Mouse (Mus musculus) intestine, postnatal 0 days (tissue): Measurements from ENCODE around the gene Chchd6. TPM values are rescaled to one million over a fixed set of nuclear protein-coding genes. Genes with fewer than 3 reads are reported as not detected.
A peak's percentile ranks its signal among the peaks of the same experiment; 100 is the strongest.

ENCODE experiments used
- ATAC-seq: fragments of 200-750 bp; cut with Nextera tagmentation; 2 replicates; pipeline ENCODE4 v1.8.0; 2017; ENCODE audit warnings: mild to moderate bottlenecking, moderate TSS enrichment, moderate library complexity
- H3K27ac ChIP-seq: fragments of 300-500 bp; sonication (generic); 2 replicates; pipeline ENCODE4 v1.5.1; 2014; ENCODE audit warnings: mild to moderate bottlenecking, low read depth, low read length, moderate library complexity
- H3K27me3 ChIP-seq: fragments of 300-500 bp; sonication (generic); replicated peaks from 2 replicates; pipeline ENCODE4 v1.6.1; 2014; ENCODE audit warnings: low read length, mixed read lengths; ENCODE audit not compliant: control insufficient read depth, insufficient read depth
- H3K36me3 ChIP-seq: fragments of 300-500 bp; sonication (generic); 2 replicates; pipeline ENCODE4 v1.6.1; 2014; ENCODE audit warnings: mild to moderate bottlenecking, moderate library complexity; ENCODE audit not compliant: control insufficient read depth, insufficient read depth
- H3K4me1 ChIP-seq: fragments of 300-500 bp; sonication (generic); replicated peaks from 2 replicates; pipeline ENCODE4 v1.6.1; 2014; ENCODE audit warnings: antibody characterized with exemption, low read length, mixed read lengths; ENCODE audit not compliant: control insufficient read depth, insufficient read depth
- H3K4me2 ChIP-seq: fragments of 300-500 bp; sonication (generic); replicated peaks from 2 replicates; pipeline ENCODE4 v1.6.1; 2014; ENCODE audit warnings: low read depth, mild to moderate bottlenecking, moderate library complexity
- H3K4me3 ChIP-seq: fragments of 300-500 bp; sonication (generic); 2 replicates; pipeline ENCODE4 v1.5.1; 2014; ENCODE audit warnings: low read depth, low read length
- H3K9ac ChIP-seq: fragments of 300-500 bp; sonication (generic); 2 replicates; pipeline ENCODE4 v1.6.1; 2014; ENCODE audit warnings: mild to moderate bottlenecking, low read depth, low read length
- H3K9me3 ChIP-seq: fragments of 300-500 bp; sonication (generic); 2 replicates; pipeline ENCODE4 v1.6.1; 2016; ENCODE audit warnings: mixed run types; ENCODE audit not compliant: control insufficient read depth
- CTCF ChIP-seq: sonication (generic); IDR thresholded peaks from 2 replicates; pipeline ENCODE4 v1.5.1; 2016; ENCODE audit warnings: low read depth, mild to moderate bottlenecking, control low read depth, antibody characterized with exemption, moderate library complexity
- WGBS: fragments of 180-500 bp; shearing (Covaris S2); extraction: QIAGEN DNeasy Blood & Tissue Kit; methylation state at CpG from one replicate; pipeline ENCODE4 v1.1.7; 2014; 5-methylcytosine and 5-hydroxymethylcytosine counted together
- polyA plus RNA-seq: library from polyadenylated mRNA; unstranded; fragments of >200 nt; fragmentation: Nextera tagmentation; extraction: Ambion mirVana; gene quantifications from 2 replicates; pipeline ENCODE4 v1.2.1, GENCODE M21; 2015

Gene Chchd6
- polyA plus RNA-seq, 1 experiment from 2014 or later = 15.5 TPM

DNA sequence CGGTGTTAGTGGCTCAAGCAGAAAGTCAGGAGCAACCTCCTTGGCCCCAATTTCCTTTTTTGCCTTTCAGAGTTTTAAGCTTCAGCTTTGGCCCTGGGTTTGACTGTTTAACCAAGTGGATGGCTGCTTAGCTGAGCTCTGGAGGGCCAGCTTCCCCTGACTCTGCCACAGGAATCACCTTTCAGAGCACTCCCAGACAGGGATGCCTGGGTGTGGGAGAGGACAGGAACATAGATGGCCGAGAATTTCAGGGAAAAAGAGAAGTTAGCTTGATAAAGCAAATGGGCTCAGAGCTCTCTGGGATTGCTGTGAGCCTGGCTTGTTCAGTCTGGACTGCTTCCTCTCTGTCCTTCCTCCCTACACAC is 18.6 kb upstream of the Chchd6 start:
- TF ChIP-seq CTCF = no peak
- no peaks in the 10 kb centered on the region for H3K27me3 ChIP-seq
- H3K4me2 ChIP-seq = no peak overlapping the region
- H3K36me3 ChIP-seq = no peaks in the 10 kb centered on the region
- no peak for ATAC-seq
- H3K4me1 ChIP-seq = no peaks in the 10 kb centered on the region
- no peak overlapping the region for H3K4me3 ChIP-seq
- H3K9me3 ChIP-seq = no peaks in the 10 kb centered on the region
- no peak overlapping the region for H3K9ac ChIP-seq
- WGBS = 15% methylated on average over 2 of the region's 2 CpGs
- no peak overlapping the region for H3K27ac ChIP-seq

DNA sequence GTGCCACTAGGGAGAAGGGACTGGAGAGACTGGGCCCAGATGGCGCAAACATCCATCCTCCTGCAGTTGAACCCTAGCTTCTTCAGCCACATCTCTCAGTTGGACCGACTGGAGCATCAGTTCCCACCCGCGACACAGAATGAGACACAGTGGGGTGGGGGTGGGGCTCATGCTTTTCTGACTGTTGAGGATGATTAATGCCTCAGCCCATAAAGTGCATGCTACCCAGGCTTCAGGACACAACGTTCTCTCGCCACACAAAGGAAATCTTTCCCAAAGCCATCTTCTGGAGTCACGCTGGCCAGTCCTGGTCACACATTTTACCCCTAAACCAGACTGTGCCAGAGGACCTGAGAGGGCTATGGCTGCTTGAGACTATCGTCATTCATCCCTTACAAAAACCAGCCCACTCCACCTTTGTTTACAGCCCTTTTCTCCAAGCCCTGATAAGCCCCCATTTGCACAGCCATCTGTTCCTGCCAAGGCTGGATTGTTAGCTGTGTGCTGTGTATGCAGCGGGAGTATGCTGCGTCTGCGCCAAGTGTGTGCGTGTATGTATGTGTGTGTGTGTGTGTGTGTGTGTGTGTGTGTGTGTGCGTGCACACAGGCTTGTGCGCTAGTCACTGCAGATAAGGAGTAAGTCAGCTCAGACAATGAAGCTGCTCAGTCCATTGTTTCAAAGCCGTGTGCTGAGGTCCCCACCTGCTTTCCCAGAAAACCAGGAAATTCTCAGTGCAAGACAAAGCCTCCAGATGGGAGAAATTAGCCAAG is 18.1 kb upstream of the Chchd6 start:
- H3K27me3 ChIP-seq = no peaks in the 10 kb centered on the region
- no peaks in the 10 kb centered on the region for H3K4me1 ChIP-seq
- H3K36me3 ChIP-seq = no peaks in the 10 kb centered on the region
- H3K27ac ChIP-seq = no peak overlapping the region
- no peaks in the 10 kb centered on the region for H3K9me3 ChIP-seq
- no peak overlapping the region for H3K4me3 ChIP-seq
- no peak for TF ChIP-seq CTCF
- H3K9ac ChIP-seq = no peak overlapping the region
- H3K4me2 ChIP-seq = no peak overlapping the region
- no peak for ATAC-seq
- 30% methylated on average over 15 of the region's 15 CpGs for WGBS

DNA sequence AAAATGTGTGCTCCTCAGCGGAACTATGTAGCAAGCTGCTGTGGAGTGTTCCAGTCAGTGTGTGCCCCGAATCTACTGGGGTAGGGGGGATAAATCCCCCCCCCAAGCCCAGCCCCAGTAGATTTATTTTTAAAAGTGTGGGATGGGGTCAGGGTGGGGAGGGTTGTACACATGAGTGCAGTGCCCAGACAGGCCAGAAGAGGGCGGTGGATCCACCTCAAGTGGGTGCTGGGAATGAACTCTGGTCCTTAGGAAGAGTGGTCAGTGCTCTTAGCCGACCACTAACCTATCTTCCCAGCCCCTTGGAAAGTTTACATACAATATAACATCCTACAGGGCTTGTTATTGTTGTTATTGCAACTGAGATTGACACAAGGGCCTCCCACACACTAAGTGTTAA is 12.5 kb upstream of the Chchd6 start:
- H3K4me3 ChIP-seq = no peak overlapping the region
- H3K9ac ChIP-seq = no peak overlapping the region
- no peak overlapping the region for H3K27ac ChIP-seq
- no peaks in the 10 kb centered on the region for H3K36me3 ChIP-seq
- H3K4me1 ChIP-seq = no peaks in the 10 kb centered on the region
- no peaks in the 10 kb centered on the region for H3K9me3 ChIP-seq
- H3K4me2 ChIP-seq = no peak overlapping the region
- TF ChIP-seq CTCF = peak; percentile 46
- no peaks in the 10 kb centered on the region for H3K27me3 ChIP-seq
- no peak for ATAC-seq
- WGBS = 51% methylated on average over 4 of the region's 4 CpGs

DNA sequence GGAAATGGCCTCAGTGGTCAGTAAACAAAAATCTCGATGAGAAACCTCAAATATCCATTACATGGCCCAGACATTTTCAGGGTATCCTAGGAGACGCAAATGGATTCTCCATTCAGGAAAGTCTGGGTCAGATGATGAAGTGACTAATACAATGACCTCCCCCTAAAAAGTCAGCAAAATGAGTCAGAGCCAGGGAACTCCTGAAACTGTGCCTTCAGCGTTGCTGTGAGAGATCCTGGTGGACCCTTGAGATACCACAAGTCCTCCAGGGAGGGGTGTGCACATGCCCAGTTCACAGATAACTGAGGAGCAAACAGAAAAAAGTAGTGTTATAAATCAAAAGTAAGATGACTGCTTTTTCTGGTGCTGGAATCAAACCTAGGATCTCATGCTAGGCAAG is 10.6 kb upstream of the Chchd6 start:
- WGBS = 54% methylated on average over 3 of the region's 3 CpGs
- Histone ChIP-seq H3K36me3 (no peaks in the 10 kb centered on the region), H3K9me3 (no peaks in the 10 kb centered on the region), H3K27me3 (no peaks in the 10 kb centered on the region), H3K4me3 (no peak overlapping the region), H3K4me2 (no peak overlapping the region), H3K27ac (no peak overlapping the region), H3K9ac (no peak overlapping the region), H3K4me1 (no peaks in the 10 kb centered on the region)
- ATAC-seq = no peak
- no peak for TF ChIP-seq CTCF

DNA sequence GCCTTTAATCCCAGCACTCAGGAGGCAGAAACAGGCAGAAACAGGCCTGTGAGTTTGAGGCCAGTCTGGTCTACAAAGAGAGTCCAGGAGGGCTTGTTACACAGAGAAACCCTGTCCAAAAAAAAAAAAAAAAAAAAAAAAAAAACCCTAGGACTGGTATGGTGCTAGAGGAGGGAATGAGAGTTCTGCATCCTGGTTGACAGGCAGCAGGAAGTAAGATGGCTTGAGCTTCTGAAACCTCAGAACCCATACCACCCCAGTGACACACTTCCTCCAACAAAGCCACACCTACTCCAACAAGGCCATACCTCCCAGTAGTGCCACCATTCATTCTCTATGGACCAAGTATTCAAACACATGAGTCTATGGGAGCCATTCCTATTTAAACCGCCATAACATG is 1.1 kb upstream of the Chchd6 start:
- TF ChIP-seq CTCF = no peak
- Histone ChIP-seq H3K36me3 (no peaks in the 10 kb centered on the region), H3K27me3 (no peaks in the 10 kb centered on the region), H3K27ac (no peak overlapping the region), H3K4me2 (no peak overlapping the region), H3K4me3 (no peak overlapping the region), H3K9me3 (no peaks in the 10 kb centered on the region), H3K9ac (no peak overlapping the region), H3K4me1 (0 out of 2 replicates have a peak, but pooled peaks cover 4% of the 10 kb centered on the region)
- no peak for ATAC-seq
- WGBS = 97% methylated on average over 1 of the region's 1 CpGs

DNA sequence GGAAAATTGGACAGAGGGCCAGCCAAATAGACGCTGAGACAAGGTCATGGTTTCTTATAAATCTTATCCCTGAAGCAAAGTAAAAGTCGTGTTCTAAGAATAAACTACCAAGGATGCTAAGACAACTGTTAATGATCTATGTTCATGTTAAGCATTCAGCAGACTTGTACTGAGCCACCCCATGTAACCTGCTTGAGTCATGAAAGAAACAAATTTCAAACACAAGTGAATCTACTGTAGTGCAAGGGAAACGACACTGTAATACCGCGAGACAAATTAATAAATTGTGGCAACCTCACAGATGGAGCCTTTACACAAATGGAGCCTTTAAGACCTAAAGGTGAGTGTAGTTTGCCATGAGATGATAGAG is 310 bp upstream of the Chchd6 start:
- 25% methylated on average over 5 of the region's 5 CpGs for WGBS
- TF ChIP-seq CTCF = no peak
- ATAC-seq = peak; percentile 15; the same call in 1 of the 2 replicates

DNA sequence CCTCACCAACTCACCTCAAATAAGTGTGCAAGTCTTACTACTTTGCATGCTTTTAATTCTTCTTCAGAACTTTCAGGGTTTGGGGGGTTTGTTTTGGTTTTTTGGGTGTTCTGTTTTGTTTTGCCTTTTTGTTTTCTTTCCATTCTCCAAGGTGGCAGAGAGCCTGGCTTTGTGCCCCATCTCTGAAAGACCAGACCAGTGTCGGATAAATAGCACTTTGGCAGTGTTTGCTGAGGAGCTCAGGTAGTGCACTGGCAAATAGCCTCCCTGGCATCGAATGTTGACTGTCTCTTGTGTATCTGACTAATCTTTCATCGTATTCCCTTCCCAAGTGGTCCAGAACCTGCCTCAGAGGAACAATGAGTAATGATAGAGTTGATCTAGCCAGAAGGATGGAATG is 3.4 kb downstream of the Chchd6 start:
- Histone ChIP-seq H3K4me3 (no peak overlapping the region), H3K9ac (no peak overlapping the region), H3K36me3 (no peaks in the 10 kb centered on the region), H3K27me3 (no peaks in the 10 kb centered on the region), H3K4me1 (0 out of 2 replicates have a peak, but pooled peaks cover 4% of the 10 kb centered on the region), H3K4me2 (no peak overlapping the region), H3K27ac (no peak overlapping the region), H3K9me3 (no peaks in the 10 kb centered on the region)
- no peak for ATAC-seq
- WGBS = 74% methylated on average over 3 of the region's 3 CpGs
- TF ChIP-seq CTCF = no peak

More for the DNA sequence above, 310 bp upstream of the Chchd6 start:
- no peak overlapping the region; the same call in 1 of the 2 replicates for H3K4me3 ChIP-seq
- no peaks in the 10 kb centered on the region for H3K36me3 ChIP-seq
- no peak overlapping the region for H3K27ac ChIP-seq
- 0 out of 2 replicates have a peak, but pooled peaks cover 4% of the 10 kb centered on the region for H3K4me1 ChIP-seq
- peak overlapping the region; percentile 86 for H3K4me2 ChIP-seq
- no peaks in the 10 kb centered on the region for H3K27me3 ChIP-seq
- no peak overlapping the region for H3K9ac ChIP-seq
- no peaks in the 10 kb centered on the region for H3K9me3 ChIP-seq
